Mouse (Mus musculus) liver, adult 2 months (tissue): Measurements from ENCODE around the gene Slc9a6.

Experiments used
- CTCF ChIP-seq: fragments of 200-500 bp; IDR thresholded peaks from 2 replicates; pipeline ENCODE4 v1.5.1; 2011; ENCODE audit warnings: low read depth, low read length, control low read depth
- POLR2A ChIP-seq: fragments of 200-500 bp; IDR thresholded peaks from 2 replicates; pipeline ENCODE4 v1.6.1; 2011; ENCODE audit warnings: low read length, control low read depth; ENCODE audit not compliant: insufficient read depth; ENCODE audit errors: extremely low read depth

DNA sequence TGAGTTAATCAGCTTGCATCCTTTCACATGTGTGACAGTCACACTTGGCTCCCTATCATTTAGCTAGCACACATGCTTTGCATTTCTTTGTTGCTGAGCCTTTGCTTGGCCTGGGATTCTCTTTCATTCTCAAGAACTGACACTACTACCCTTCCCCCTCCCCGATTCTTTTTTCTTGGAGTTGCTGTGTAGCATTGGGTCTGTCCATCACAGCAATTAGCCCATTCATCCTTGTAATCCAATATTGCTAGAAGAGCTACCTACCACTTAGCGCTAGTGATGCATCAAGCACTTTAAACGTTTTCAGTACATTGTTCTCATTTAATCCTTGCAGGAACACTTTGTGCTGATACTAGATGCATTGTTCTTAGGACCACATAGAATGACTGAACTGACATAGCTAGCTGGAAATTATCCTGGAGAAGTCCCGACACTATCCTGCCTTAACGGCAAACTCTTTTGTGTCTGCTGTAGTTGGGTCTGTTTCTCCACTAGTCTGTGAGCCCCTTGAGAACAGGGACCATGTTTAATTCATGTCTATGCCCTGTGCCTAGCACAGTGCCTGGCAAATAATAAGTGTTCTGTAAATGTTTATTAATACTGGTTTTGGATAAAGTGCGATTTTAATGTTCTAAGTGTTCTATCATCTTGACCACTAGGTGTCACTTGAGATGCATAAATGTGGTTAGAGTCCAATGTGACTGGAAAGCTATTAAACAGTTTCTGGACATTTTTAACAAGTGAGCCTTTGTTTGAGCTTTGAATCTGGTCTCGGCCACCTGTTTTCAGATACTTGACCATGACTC is 40.2 kb downstream of the Slc9a6 start:
- TF ChIP-seq POLR2A (no peak), CTCF (no peak)
